Comparison of ENCODE assay signal across 17 mouse cellular contexts in the genomic region with DNA sequence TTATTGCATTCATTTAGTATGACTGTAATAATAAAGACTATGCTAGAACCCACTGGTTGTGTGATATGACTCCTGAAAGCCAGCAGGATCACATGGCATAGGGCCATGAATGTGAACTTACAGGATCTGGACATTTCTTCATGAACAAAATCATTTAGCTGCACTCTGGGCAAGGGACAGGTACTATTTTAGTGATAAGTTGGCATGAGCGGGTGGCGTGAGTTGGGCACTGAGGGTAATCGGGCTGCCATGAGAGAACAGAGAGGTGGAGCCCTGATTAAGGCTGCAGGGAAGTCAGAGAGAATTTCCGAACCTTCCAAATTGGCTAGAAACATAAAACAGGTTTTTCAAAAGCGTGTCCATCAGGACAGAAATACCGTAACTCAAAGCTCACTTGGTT.
"Had no signal": no experiment of that assay in that cellular context is flagged by ENCODE, and none has a peak within 500 bp of the region (broad histone marks: within the 10 kb centered on the region; RNA-seq: fewer than 3 reads in every experiment).

No protein-coding gene starts in this region.

- DNase-seq: lung, adult 18-20 months; lung, postnatal 10 days; retina, postnatal 1 day; right cerebral cortex, adult 18-20 months; right cerebral cortex, postnatal 25 days; right cerebral cortex, postnatal 4 days; spleen, adult 18-20 months; thymus, adult 2 months; thymus, postnatal 25 days; thymus, postnatal 4 days had no signal

- H3K36me3 ChIP-seq: midbrain, embryonic 10.5 days; midbrain, embryonic 12.5 days; midbrain, embryonic 15.5 days; neural tube, embryonic 13.5 days; neural tube, embryonic 15.5 days had no signal

- H3K9me3 ChIP-seq: midbrain, embryonic 10.5 days; midbrain, embryonic 12.5 days; midbrain, embryonic 15.5 days; neural tube, embryonic 13.5 days; neural tube, embryonic 15.5 days had no signal

- H3K9ac ChIP-seq: lung, embryonic 14.5 days; midbrain, embryonic 12.5 days; midbrain, embryonic 15.5 days; neural tube, embryonic 13.5 days; neural tube, embryonic 15.5 days had no signal

- H3K27me3 ChIP-seq: midbrain, embryonic 15.5 days; neural tube, embryonic 15.5 days had no signal

- H3K4me3 ChIP-seq: midbrain, embryonic 10.5 days; midbrain, embryonic 12.5 days; midbrain, embryonic 15.5 days; myocyte; neural tube, embryonic 13.5 days; neural tube, embryonic 15.5 days had no signal

- ATAC-seq: midbrain, embryonic 15.5 days had no signal

- H3K4me2 ChIP-seq: lung, embryonic 14.5 days; midbrain, embryonic 12.5 days; midbrain, embryonic 15.5 days; neural tube, embryonic 13.5 days; neural tube, embryonic 15.5 days had no signal

- H3K27ac ChIP-seq: midbrain, embryonic 10.5 days; midbrain, embryonic 12.5 days; midbrain, embryonic 15.5 days; neural tube, embryonic 13.5 days; neural tube, embryonic 15.5 days had no signal
